Mouse (Mus musculus) intestine, postnatal 0 days (tissue): ENCODE measurements at regions not wholly inside any gene's neighbourhood (a gene's known extent, or its start where the extent isn't known, plus 50 kb on each side); places are given as distances from the start of the nearest gene placed in this dataset.

Source experiments
- ATAC-seq: fragments of 200-750 bp; cut with Nextera tagmentation; 2 replicates; pipeline ENCODE4 v1.8.0; 2017; ENCODE audit warnings: mild to moderate bottlenecking, moderate TSS enrichment, moderate library complexity
- H3K27ac ChIP-seq: fragments of 300-500 bp; sonication (generic); 2 replicates; pipeline ENCODE4 v1.5.1; 2014; ENCODE audit warnings: mild to moderate bottlenecking, low read depth, low read length, moderate library complexity
- H3K27me3 ChIP-seq: fragments of 300-500 bp; sonication (generic); replicated peaks from 2 replicates; pipeline ENCODE4 v1.6.1; 2014; ENCODE audit warnings: low read length, mixed read lengths; ENCODE audit not compliant: control insufficient read depth, insufficient read depth
- H3K36me3 ChIP-seq: fragments of 300-500 bp; sonication (generic); 2 replicates; pipeline ENCODE4 v1.6.1; 2014; ENCODE audit warnings: mild to moderate bottlenecking, moderate library complexity; ENCODE audit not compliant: control insufficient read depth, insufficient read depth
- H3K4me1 ChIP-seq: fragments of 300-500 bp; sonication (generic); replicated peaks from 2 replicates; pipeline ENCODE4 v1.6.1; 2014; ENCODE audit warnings: antibody characterized with exemption, low read length, mixed read lengths; ENCODE audit not compliant: control insufficient read depth, insufficient read depth
- H3K4me2 ChIP-seq: fragments of 300-500 bp; sonication (generic); replicated peaks from 2 replicates; pipeline ENCODE4 v1.6.1; 2014; ENCODE audit warnings: low read depth, mild to moderate bottlenecking, moderate library complexity
- H3K4me3 ChIP-seq: fragments of 300-500 bp; sonication (generic); 2 replicates; pipeline ENCODE4 v1.5.1; 2014; ENCODE audit warnings: low read depth, low read length
- H3K9ac ChIP-seq: fragments of 300-500 bp; sonication (generic); 2 replicates; pipeline ENCODE4 v1.6.1; 2014; ENCODE audit warnings: mild to moderate bottlenecking, low read depth, low read length
- H3K9me3 ChIP-seq: fragments of 300-500 bp; sonication (generic); 2 replicates; pipeline ENCODE4 v1.6.1; 2016; ENCODE audit warnings: mixed run types; ENCODE audit not compliant: control insufficient read depth
- CTCF ChIP-seq: sonication (generic); IDR thresholded peaks from 2 replicates; pipeline ENCODE4 v1.5.1; 2016; ENCODE audit warnings: low read depth, mild to moderate bottlenecking, control low read depth, antibody characterized with exemption, moderate library complexity
- WGBS: fragments of 180-500 bp; shearing (Covaris S2); extraction: QIAGEN DNeasy Blood & Tissue Kit; methylation state at CpG from one replicate; pipeline ENCODE4 v1.1.7; 2014; 5-methylcytosine and 5-hydroxymethylcytosine counted together

DNA sequence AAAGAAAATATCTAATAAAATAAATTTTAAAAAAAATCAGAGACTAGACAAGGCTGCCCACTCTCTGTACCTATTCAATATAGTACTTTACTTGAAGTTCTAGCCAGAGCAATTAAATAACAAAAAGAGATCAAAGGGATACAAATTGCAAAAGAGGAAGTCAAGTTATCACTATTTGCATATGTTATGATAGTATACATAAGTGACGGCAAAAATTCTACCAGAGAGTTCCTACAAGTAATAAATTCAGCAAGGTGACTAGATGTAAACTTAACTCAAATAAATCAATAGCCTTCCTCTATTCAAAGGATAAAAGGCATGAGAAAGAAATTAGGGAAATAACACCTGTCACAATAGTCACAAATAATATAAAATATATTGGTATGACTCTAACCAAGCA is 89.4 kb upstream of the Gria4 start:
- Histone ChIP-seq H3K4me3 (no peak overlapping the region), H3K4me1 (no peaks in the 10 kb centered on the region), H3K27ac (no peak overlapping the region), H3K36me3 (no peaks in the 10 kb centered on the region), H3K27me3 (no peaks in the 10 kb centered on the region), H3K4me2 (no peak overlapping the region), H3K9ac (no peak overlapping the region), H3K9me3 (no peaks in the 10 kb centered on the region)
- ATAC-seq = no peak
- 53% methylated on average over 1 of the region's 1 CpGs for WGBS
- TF ChIP-seq CTCF = no peak
